Mouse (Mus musculus): ENCODE measurements around the gene Leng9.

DNA sequence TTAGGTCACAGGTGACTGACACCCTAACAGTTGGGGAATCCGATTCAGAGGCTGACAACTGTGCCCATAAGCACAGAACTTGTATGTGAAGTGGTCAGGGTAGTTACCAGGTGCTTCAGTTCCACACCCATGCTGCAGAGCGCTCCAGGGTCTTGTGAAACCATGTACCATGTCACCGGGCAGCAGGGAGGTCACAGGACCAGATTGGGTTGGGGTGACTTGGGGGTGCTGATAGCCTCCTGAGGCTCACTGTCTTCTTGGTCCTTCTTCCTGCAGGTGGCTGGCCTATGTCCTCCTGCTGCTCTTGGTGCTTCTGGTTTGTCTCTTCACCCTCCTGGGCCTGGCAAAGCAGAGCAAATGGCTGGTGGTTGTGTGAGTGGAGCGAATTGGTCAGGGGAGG, 22.3 kb downstream of the Leng9 start:
- TF ChIP-seq CTCF (IDR thresholded peaks at IDR 0.05; ENCODE audit: low read depth) (no peak), EP300 (optimal IDR thresholded peaks at IDR 0.05) (no peak)
